Mouse (Mus musculus): ENCODE results near the gene Gucy1b2. TPM values are rescaled to one million over a fixed set of nuclear protein-coding genes. Genes with fewer than 3 reads are reported as not detected.

Gucy1b2 gene
- polyA plus RNA-seq, 1 experiment from 2014 or later, result not detected

GRCm38 (mm10) chr14:62376115-62376514 lies 80.0 kb downstream of the Gucy1b2 start:
- ATAC-seq (replicated peaks; ENCODE audit: insufficient number of reproducible peaks, low FRiP score, low TSS enrichment, low read depth), result no peak
- DNase-seq (ENCODE audit: low spot score), result no peak
- H3K4me2 ChIP-seq (ENCODE audit: low read depth, low read length), result no peak overlapping the region
- no peaks in the 10 kb centered on the region for H3K9me3 ChIP-seq (replicated peaks; ENCODE audit: control insufficient read depth, low read length)
- H3K27ac ChIP-seq (replicated peaks; ENCODE audit: low read depth, low read length), result no peak overlapping the region
- no peaks in the 10 kb centered on the region for H3K36me3 ChIP-seq (replicated peaks; ENCODE audit: control insufficient read depth, insufficient read depth, low read depth, low read length)
- 88% methylated on average over 2 of the region's 2 CpGs for WGBS
- no peak overlapping the region for H3K9ac ChIP-seq (replicated peaks; ENCODE audit: low read length)
- no peaks in the 10 kb centered on the region for H3K4me1 ChIP-seq (ENCODE audit: control insufficient read depth, insufficient read depth, low read length)
- H3K27me3 ChIP-seq (ENCODE audit: control insufficient read depth, insufficient read depth, low read length), result no peaks in the 10 kb centered on the region
- H3K4me3 ChIP-seq (ENCODE audit: low read depth, low read length), result no peak overlapping the region

GRCm38 (mm10) chr14:62375694-62376093 lies 80.4 kb downstream of the Gucy1b2 start:
- DNase-seq (ENCODE audit: low spot score) (no peak), ATAC-seq (replicated peaks; ENCODE audit: insufficient number of reproducible peaks, low FRiP score, low TSS enrichment, low read depth) (no peak)
- Histone ChIP-seq H3K9ac (replicated peaks; ENCODE audit: low read length) (no peak overlapping the region), H3K27me3 (ENCODE audit: control insufficient read depth, insufficient read depth, low read length) (no peaks in the 10 kb centered on the region), H3K4me2 (ENCODE audit: low read depth, low read length) (no peak overlapping the region), H3K9me3 (replicated peaks; ENCODE audit: control insufficient read depth, low read length) (no peaks in the 10 kb centered on the region), H3K36me3 (replicated peaks; ENCODE audit: control insufficient read depth, insufficient read depth, low read depth, low read length) (no peaks in the 10 kb centered on the region), H3K27ac (replicated peaks; ENCODE audit: low read depth, low read length) (no peak overlapping the region), H3K4me3 (ENCODE audit: low read depth, low read length) (no peak overlapping the region), H3K4me1 (ENCODE audit: control insufficient read depth, insufficient read depth, low read length) (no peaks in the 10 kb centered on the region)

GRCm38 (mm10) chr14:62374001-62374400 lies 82.1 kb downstream of the Gucy1b2 start:
- H3K4me1 ChIP-seq (ENCODE audit: control insufficient read depth, insufficient read depth, low read length), result no peaks in the 10 kb centered on the region; the same call in 1 of the 2 replicates
- H3K4me3 ChIP-seq (ENCODE audit: low read depth, low read length), result no peak overlapping the region
- H3K9me3 ChIP-seq (replicated peaks; ENCODE audit: control insufficient read depth, low read length), result no peaks in the 10 kb centered on the region
- H3K27ac ChIP-seq (replicated peaks; ENCODE audit: low read depth, low read length), result no peak overlapping the region
- H3K9ac ChIP-seq (replicated peaks; ENCODE audit: low read length), result no peak overlapping the region
- DNase-seq (ENCODE audit: low spot score) (no peak), ATAC-seq (replicated peaks; ENCODE audit: insufficient number of reproducible peaks, low FRiP score, low TSS enrichment, low read depth) (no peak)
- 76% methylated on average over 10 of the region's 10 CpGs for WGBS
- H3K4me2 ChIP-seq (ENCODE audit: low read depth, low read length), result no peak overlapping the region
- H3K36me3 ChIP-seq (replicated peaks; ENCODE audit: control insufficient read depth, insufficient read depth, low read depth, low read length), result no peaks in the 10 kb centered on the region
- H3K27me3 ChIP-seq (ENCODE audit: control insufficient read depth, insufficient read depth, low read length), result no peaks in the 10 kb centered on the region

GRCm38 (mm10) chr14:62370819-62371218 lies 85.3 kb downstream of the Gucy1b2 start:
- Histone ChIP-seq H3K27me3 (ENCODE audit: control insufficient read depth, insufficient read depth, low read length) (no peaks in the 10 kb centered on the region), H3K9ac (replicated peaks; ENCODE audit: low read length) (no peak overlapping the region), H3K36me3 (replicated peaks; ENCODE audit: control insufficient read depth, insufficient read depth, low read depth, low read length) (no peaks in the 10 kb centered on the region), H3K9me3 (replicated peaks; ENCODE audit: control insufficient read depth, low read length) (no peaks in the 10 kb centered on the region), H3K4me2 (ENCODE audit: low read depth, low read length) (no peak overlapping the region), H3K4me3 (ENCODE audit: low read depth, low read length) (no peak overlapping the region), H3K27ac (replicated peaks; ENCODE audit: low read depth, low read length) (no peak overlapping the region), H3K4me1 (ENCODE audit: control insufficient read depth, insufficient read depth, low read length) (no peaks in the 10 kb centered on the region; the same call in 1 of the 2 replicates)
- WGBS, result 48% methylated on average over 6 of the region's 6 CpGs
- no peak for ATAC-seq (replicated peaks; ENCODE audit: insufficient number of reproducible peaks, low FRiP score, low TSS enrichment, low read depth)
- DNase-seq (ENCODE audit: low spot score), result peak; percentile 35

GRCm38 (mm10) chr14:62363774-62364173 lies 92.3 kb downstream of the Gucy1b2 start:
- Histone ChIP-seq H3K9me3 (replicated peaks; ENCODE audit: control insufficient read depth, low read length) (no peaks in the 10 kb centered on the region), H3K9ac (replicated peaks; ENCODE audit: low read length) (no peak overlapping the region), H3K4me1 (ENCODE audit: control insufficient read depth, insufficient read depth, low read length) (no peaks in the 10 kb centered on the region), H3K4me2 (ENCODE audit: low read depth, low read length) (no peak overlapping the region), H3K27ac (replicated peaks; ENCODE audit: low read depth, low read length) (no peak overlapping the region), H3K4me3 (ENCODE audit: low read depth, low read length) (no peak overlapping the region), H3K27me3 (ENCODE audit: control insufficient read depth, insufficient read depth, low read length) (no peaks in the 10 kb centered on the region), H3K36me3 (replicated peaks; ENCODE audit: control insufficient read depth, insufficient read depth, low read depth, low read length) (no peaks in the 10 kb centered on the region)
- DNase-seq (ENCODE audit: low spot score) (no peak), ATAC-seq (replicated peaks; ENCODE audit: insufficient number of reproducible peaks, low FRiP score, low TSS enrichment, low read depth) (no peak)
- WGBS, result 90% methylated on average over 2 of the region's 2 CpGs

GRCm38 (mm10) chr14:62361263-62361980 lies 94.7 kb downstream of the Gucy1b2 start:
- H3K9me3 ChIP-seq (replicated peaks; ENCODE audit: control insufficient read depth, low read length), result no peaks in the 10 kb centered on the region
- H3K27ac ChIP-seq (replicated peaks; ENCODE audit: low read depth, low read length), result no peak overlapping the region
- DNase-seq (ENCODE audit: low spot score) (no peak), ATAC-seq (replicated peaks; ENCODE audit: insufficient number of reproducible peaks, low FRiP score, low TSS enrichment, low read depth) (no peak)
- no peaks in the 10 kb centered on the region for H3K4me1 ChIP-seq (ENCODE audit: control insufficient read depth, insufficient read depth, low read length)
- no peaks in the 10 kb centered on the region for H3K27me3 ChIP-seq (ENCODE audit: control insufficient read depth, insufficient read depth, low read length)
- H3K9ac ChIP-seq (replicated peaks; ENCODE audit: low read length), result no peak overlapping the region
- H3K4me2 ChIP-seq (ENCODE audit: low read depth, low read length), result no peak overlapping the region
- H3K36me3 ChIP-seq (replicated peaks; ENCODE audit: control insufficient read depth, insufficient read depth, low read depth, low read length), result no peaks in the 10 kb centered on the region
- WGBS, result 76% methylated on average over 8 of the region's 8 CpGs
- H3K4me3 ChIP-seq (ENCODE audit: low read depth, low read length), result no peak overlapping the region

GRCm38 (mm10) chr14:62355201-62355600 lies 100.9 kb downstream of the Gucy1b2 start:
- no peaks in the 10 kb centered on the region for H3K4me1 ChIP-seq (ENCODE audit: control insufficient read depth, insufficient read depth, low read length)
- no peak overlapping the region for H3K27ac ChIP-seq (replicated peaks; ENCODE audit: low read depth, low read length)
- no peaks in the 10 kb centered on the region for H3K36me3 ChIP-seq (replicated peaks; ENCODE audit: control insufficient read depth, insufficient read depth, low read depth, low read length)
- 80% methylated on average over 7 of the region's 7 CpGs for WGBS
- H3K9me3 ChIP-seq (replicated peaks; ENCODE audit: control insufficient read depth, low read length), result no peaks in the 10 kb centered on the region
- H3K4me2 ChIP-seq (ENCODE audit: low read depth, low read length), result no peak overlapping the region
- ATAC-seq (replicated peaks; ENCODE audit: insufficient number of reproducible peaks, low FRiP score, low TSS enrichment, low read depth) (no peak), DNase-seq (ENCODE audit: low spot score) (no peak)
- H3K27me3 ChIP-seq (ENCODE audit: control insufficient read depth, insufficient read depth, low read length), result no peaks in the 10 kb centered on the region
- no peak overlapping the region for H3K9ac ChIP-seq (replicated peaks; ENCODE audit: low read length)
- no peak overlapping the region for H3K4me3 ChIP-seq (ENCODE audit: low read depth, low read length)

- no peaks in the 10 kb centered on the region for H3K36me3 ChIP-seq (replicated peaks; ENCODE audit: control insufficient read depth, insufficient read depth, low read depth, low read length)
- H3K27me3 ChIP-seq (ENCODE audit: control insufficient read depth, insufficient read depth, low read length), result no peaks in the 10 kb centered on the region
- 95% methylated on average over 5 of the region's 5 CpGs for WGBS
- no peak for ATAC-seq (replicated peaks; ENCODE audit: insufficient number of reproducible peaks, low FRiP score, low TSS enrichment, low read depth)
- no peaks in the 10 kb centered on the region for H3K9me3 ChIP-seq (replicated peaks; ENCODE audit: control insufficient read depth, low read length)
- no peak for DNase-seq (ENCODE audit: low spot score)
- no peaks in the 10 kb centered on the region for H3K4me1 ChIP-seq (ENCODE audit: control insufficient read depth, insufficient read depth, low read length)
- no peak overlapping the region for H3K4me3 ChIP-seq (ENCODE audit: low read depth, low read length)
- H3K4me2 ChIP-seq (ENCODE audit: low read depth, low read length), result no peak overlapping the region
- H3K9ac ChIP-seq (replicated peaks; ENCODE audit: low read length), result no peak overlapping the region
- no peak overlapping the region for H3K27ac ChIP-seq (replicated peaks; ENCODE audit: low read depth, low read length)
Observed at GRCm38 (mm10) chr14:62353793-62354192, 102.3 kb downstream of the Gucy1b2 start.

All from embryonic facial prominence, embryonic 11.5 days (tissue).